Mouse (Mus musculus): ENCODE measurements around the gene Pik3c2g. TPM values are rescaled to one million over a fixed set of nuclear protein-coding genes. Genes with fewer than 3 reads are reported as not detected.

The Pik3c2g gene
- polyA plus RNA-seq, 1 experiment, result not detected

DNA sequence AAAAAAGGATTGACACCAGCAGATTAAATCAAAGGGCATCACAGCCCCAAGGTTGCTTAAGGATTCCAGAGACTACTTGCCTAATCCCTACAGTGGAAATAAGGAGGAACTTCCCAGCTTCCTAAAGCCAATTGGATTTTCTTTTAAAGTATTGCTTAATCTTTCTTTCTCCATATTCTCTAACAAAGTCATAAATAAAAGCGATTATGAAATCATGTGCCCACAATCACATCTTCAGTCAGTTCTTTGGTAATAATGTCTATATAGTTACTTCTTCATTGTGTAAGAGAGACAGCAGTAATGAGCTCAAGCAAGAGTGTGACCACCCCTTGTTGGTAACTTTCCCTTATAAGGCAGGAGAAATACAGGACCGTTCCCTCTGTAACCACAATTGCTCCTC is 274.5 kb downstream of the Pik3c2g start:
- no peaks in the 10 kb centered on the region for H3K4me1 ChIP-seq (ENCODE audit: control insufficient read depth, insufficient read depth, low read length)
- no peak overlapping the region for H3K4me3 ChIP-seq (ENCODE audit: insufficient read depth, low read length)
- no peak overlapping the region for H3K27ac ChIP-seq (ENCODE audit: insufficient read depth, low read depth, low read length)
- no peak for TF ChIP-seq POLR2A (IDR thresholded peaks at IDR 0.05; ENCODE audit: borderline replicate concordance, low read depth, low read length)
- TF ChIP-seq CTCF (IDR thresholded peaks at IDR 0.05; ENCODE audit: low read depth, low read length), result no peak

DNA sequence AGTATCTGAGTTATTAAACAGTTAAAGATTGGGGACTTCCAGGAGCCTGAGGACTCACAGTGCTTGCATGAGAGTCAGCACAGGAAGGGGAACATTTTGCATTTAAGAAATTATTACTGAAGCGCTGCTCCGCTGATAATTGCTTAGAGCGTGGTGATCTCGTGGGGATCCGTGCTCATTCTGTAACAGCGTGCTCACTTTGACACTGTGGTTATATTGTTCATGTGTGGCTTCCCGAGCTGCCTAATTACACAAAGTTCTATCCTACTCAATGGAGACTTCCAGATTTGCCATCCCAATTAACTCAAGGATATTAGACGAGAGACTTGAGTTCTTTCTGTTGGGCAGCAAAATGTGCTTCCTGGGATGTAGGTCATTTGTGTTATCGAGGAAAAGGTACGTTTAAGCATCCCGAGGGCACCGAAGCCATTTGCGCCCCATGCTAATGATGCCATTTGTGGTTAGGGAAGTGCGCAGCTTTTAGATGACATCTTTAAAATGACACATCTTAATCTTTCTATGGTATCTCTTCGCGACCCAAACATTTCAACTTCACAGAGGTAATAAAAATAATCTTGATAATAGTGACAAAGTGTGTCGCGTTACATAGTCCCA is 278.1 kb downstream of the Pik3c2g start:
- H3K4me3 ChIP-seq (ENCODE audit: insufficient read depth, low read length), result no peak overlapping the region
- H3K4me1 ChIP-seq (ENCODE audit: control insufficient read depth, insufficient read depth, low read length), result no peaks in the 10 kb centered on the region
- TF ChIP-seq POLR2A (IDR thresholded peaks at IDR 0.05; ENCODE audit: borderline replicate concordance, low read depth, low read length) (no peak), CTCF (IDR thresholded peaks at IDR 0.05; ENCODE audit: low read depth, low read length) (no peak)
- H3K27ac ChIP-seq (ENCODE audit: insufficient read depth, low read depth, low read length), result no peak overlapping the region

DNA sequence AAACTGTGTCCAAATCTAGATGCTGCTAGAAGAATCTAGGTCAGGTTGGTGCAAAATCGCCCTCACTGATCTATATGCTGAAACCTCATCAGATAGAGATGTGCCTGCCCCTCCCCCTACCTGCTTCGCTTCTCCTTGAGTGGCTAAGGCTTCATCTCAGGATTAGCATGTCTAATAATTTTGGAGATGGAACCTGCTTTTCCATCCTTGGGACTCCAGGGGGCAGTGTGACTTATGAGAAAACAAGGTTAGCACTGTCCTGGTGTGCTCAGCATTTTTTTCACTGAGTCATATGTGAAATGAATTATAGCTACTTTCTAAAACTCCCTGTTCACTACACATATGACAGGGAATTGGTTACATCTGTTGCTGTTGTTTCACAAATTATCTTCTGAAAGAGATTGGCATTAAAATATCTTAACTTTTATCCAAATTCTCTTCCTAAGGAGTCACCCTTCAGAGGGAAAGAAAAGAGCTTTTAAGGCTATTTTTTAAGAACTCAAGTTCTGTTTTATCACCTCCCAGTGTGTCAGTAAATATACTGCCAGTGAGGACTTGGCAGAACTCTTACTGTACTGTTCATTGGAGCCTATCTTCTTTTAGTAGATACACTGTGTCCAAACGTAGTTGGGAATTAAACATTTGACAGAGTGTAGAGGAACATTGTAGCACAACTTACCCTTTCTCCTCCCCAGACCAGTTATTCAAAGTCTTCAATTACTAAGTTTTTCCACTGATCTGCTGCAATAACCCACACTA is 287.6 kb downstream of the Pik3c2g start:
- no peaks in the 10 kb centered on the region for H3K4me1 ChIP-seq (ENCODE audit: control insufficient read depth, insufficient read depth, low read length)
- no peak for TF ChIP-seq POLR2A (IDR thresholded peaks at IDR 0.05; ENCODE audit: borderline replicate concordance, low read depth, low read length)
- TF ChIP-seq CTCF (IDR thresholded peaks at IDR 0.05; ENCODE audit: low read depth, low read length), result no peak
- H3K27ac ChIP-seq (ENCODE audit: insufficient read depth, low read depth, low read length), result no peak overlapping the region
- H3K4me3 ChIP-seq (ENCODE audit: insufficient read depth, low read length), result no peak overlapping the region

GRCm38 (mm10) chr6:139876691-139877090 is 289.7 kb downstream of the Pik3c2g start:
- Histone ChIP-seq H3K4me3 (ENCODE audit: insufficient read depth, low read length) (no peak overlapping the region), H3K27ac (ENCODE audit: insufficient read depth, low read depth, low read length) (no peak overlapping the region), H3K4me1 (ENCODE audit: control insufficient read depth, insufficient read depth, low read length) (no peaks in the 10 kb centered on the region)
- TF ChIP-seq CTCF (IDR thresholded peaks at IDR 0.05; ENCODE audit: low read depth, low read length) (no peak), POLR2A (IDR thresholded peaks at IDR 0.05; ENCODE audit: borderline replicate concordance, low read depth, low read length) (no peak)

DNA sequence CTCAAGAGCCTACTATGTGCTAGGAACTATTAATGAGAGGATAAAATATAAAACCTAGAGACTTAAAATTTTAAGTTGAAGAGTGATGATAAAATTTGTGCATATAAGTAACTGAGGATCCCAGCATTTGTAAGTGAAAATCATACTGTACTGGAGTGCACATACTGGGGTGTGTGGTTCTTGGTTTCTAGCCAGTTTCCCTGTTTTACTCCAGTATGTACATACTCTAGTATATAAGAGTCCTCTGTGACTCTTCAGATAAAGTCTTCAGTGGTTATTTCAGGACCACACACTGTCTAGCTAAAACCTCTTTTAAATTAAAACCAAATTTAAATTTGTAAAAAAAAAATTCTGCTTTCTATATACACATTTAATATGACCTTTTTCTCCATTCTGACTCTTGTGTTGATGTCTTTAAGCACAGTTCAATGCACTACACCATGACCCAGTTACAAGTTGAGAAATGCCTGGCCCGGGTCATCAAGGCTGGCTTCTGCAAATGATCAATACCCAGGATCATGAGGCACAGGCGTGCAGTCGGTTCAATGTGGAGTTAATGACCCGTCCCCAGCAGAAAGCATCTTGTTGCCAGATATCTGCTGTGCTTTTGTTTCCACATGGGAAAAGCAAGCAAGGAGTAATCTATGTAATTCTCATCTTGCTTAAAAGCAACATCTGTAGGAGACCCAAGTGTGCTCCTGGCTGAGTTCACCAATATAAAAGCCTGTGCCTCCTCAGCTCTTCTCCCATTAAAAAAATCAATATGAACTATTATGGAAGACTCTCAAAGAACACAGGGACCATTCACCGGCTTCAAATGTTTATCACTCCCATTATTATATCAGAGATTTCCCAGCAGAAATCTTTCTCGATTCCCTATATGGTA is 290.7 kb downstream of the Pik3c2g start:
- no peak overlapping the region for H3K27ac ChIP-seq (ENCODE audit: insufficient read depth, low read depth, low read length)
- TF ChIP-seq CTCF (IDR thresholded peaks at IDR 0.05; ENCODE audit: low read depth, low read length), result no peak
- TF ChIP-seq POLR2A (IDR thresholded peaks at IDR 0.05; ENCODE audit: borderline replicate concordance, low read depth, low read length), result no peak
- no peaks in the 10 kb centered on the region for H3K4me1 ChIP-seq (ENCODE audit: control insufficient read depth, insufficient read depth, low read length)
- no peak overlapping the region for H3K4me3 ChIP-seq (ENCODE audit: insufficient read depth, low read length)

- Histone ChIP-seq H3K4me3 (ENCODE audit: insufficient read depth, low read length) (no peak overlapping the region), H3K27ac (ENCODE audit: insufficient read depth, low read depth, low read length) (no peak overlapping the region), H3K4me1 (ENCODE audit: control insufficient read depth, insufficient read depth, low read length) (no peaks in the 10 kb centered on the region)
- TF ChIP-seq POLR2A (IDR thresholded peaks at IDR 0.05; ENCODE audit: borderline replicate concordance, low read depth, low read length) (no peak), CTCF (IDR thresholded peaks at IDR 0.05; ENCODE audit: low read depth, low read length) (no peak)
Measured at GRCm38 (mm10) chr6:139878362-139878696, 291.3 kb downstream of the Pik3c2g start.

DNA sequence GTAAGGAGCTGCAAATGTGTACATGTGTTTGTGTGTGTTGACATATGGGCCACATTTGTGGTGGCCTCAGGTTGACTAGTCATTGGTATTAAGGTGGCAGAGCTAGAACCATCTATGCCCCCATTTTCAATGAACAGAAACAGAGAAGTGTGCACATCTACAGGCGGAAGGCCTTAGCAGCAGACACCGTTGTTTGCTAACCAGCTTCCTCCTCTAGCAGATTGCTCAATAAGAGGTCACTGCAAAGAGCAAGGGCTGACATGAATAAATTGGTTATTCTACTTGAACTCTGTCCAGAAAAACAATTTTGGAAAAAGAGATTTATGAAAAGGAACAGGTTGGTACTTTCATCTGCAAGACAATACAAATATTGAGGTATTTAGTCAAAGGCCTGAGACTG is 295.1 kb downstream of the Pik3c2g start:
- H3K4me1 ChIP-seq (ENCODE audit: control insufficient read depth, insufficient read depth, low read length), result no peaks in the 10 kb centered on the region
- H3K4me3 ChIP-seq (ENCODE audit: insufficient read depth, low read length), result no peak overlapping the region
- no peak for TF ChIP-seq CTCF (IDR thresholded peaks at IDR 0.05; ENCODE audit: low read depth, low read length)
- TF ChIP-seq POLR2A (IDR thresholded peaks at IDR 0.05; ENCODE audit: borderline replicate concordance, low read depth, low read length), result no peak

GRCm38 (mm10) chr6:139887175-139887574 is 300.2 kb downstream of the Pik3c2g start:
- H3K4me1 ChIP-seq (ENCODE audit: control insufficient read depth, insufficient read depth, low read length), result no peaks in the 10 kb centered on the region
- no peak overlapping the region for H3K27ac ChIP-seq (ENCODE audit: insufficient read depth, low read depth, low read length)
- TF ChIP-seq CTCF (IDR thresholded peaks at IDR 0.05; ENCODE audit: low read depth, low read length) (no peak), POLR2A (IDR thresholded peaks at IDR 0.05; ENCODE audit: borderline replicate concordance, low read depth, low read length) (no peak)
- H3K4me3 ChIP-seq (ENCODE audit: insufficient read depth, low read length), result no peak overlapping the region

More for the DNA sequence above, 295.1 kb downstream of the Pik3c2g start:
- H3K27ac ChIP-seq (ENCODE audit: insufficient read depth, low read depth, low read length), result no peak overlapping the region

DNA sequence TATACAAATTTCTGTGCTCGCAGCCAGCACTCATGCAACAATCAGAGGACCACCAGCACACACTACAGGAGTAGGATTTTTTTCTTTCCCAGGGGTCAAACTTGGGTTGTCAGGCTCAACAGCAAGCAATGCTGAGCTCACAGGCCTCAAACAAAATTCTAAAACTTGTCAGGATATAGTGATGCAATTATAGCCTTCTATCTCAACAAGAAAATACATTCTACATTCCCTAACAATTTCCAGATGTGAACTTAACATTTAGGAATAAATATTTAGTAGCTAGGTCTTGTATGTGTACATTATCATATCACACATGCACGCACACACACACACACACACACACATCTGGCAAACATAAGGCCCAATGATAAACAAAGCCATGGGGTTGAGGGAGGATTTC is 308.6 kb downstream of the Pik3c2g start:
- Histone ChIP-seq H3K4me1 (ENCODE audit: control insufficient read depth, insufficient read depth, low read length) (no peaks in the 10 kb centered on the region), H3K4me3 (ENCODE audit: insufficient read depth, low read length) (no peak overlapping the region), H3K27ac (ENCODE audit: insufficient read depth, low read depth, low read length) (no peak overlapping the region)
- no peak for TF ChIP-seq CTCF (IDR thresholded peaks at IDR 0.05; ENCODE audit: low read depth, low read length)
- TF ChIP-seq POLR2A (IDR thresholded peaks at IDR 0.05; ENCODE audit: borderline replicate concordance, low read depth, low read length), result no peak
